Mouse (Mus musculus) midbrain, embryonic 16.5 days (tissue): ENCODE measurements around the gene Sfr1. TPM values are rescaled to one million over a fixed set of nuclear protein-coding genes. Genes with fewer than 3 reads are reported as not detected.

Experiments
- ATAC-seq: fragments of 200-750 bp; cut with Nextera tagmentation; 2 replicates; pipeline ENCODE4 v1.8.0; 2017; ENCODE audit warnings: moderate TSS enrichment
- H3K27ac ChIP-seq: fragments of 300-500 bp; sonication (generic); 2 replicates; pipeline ENCODE4 v1.5.1; 2014; ENCODE audit warnings: mild to moderate bottlenecking, low read length, mixed read lengths
- H3K27me3 ChIP-seq: fragments of 300-500 bp; sonication (generic); 2 replicates; pipeline ENCODE4 v1.6.1; 2014; ENCODE audit warnings: low read depth, low read length, mixed read lengths; ENCODE audit not compliant: control insufficient read depth, insufficient read depth
- H3K36me3 ChIP-seq: fragments of 300-500 bp; sonication (generic); 2 replicates; pipeline ENCODE4 v1.6.1; 2014; ENCODE audit warnings: mild to moderate bottlenecking, low read length, moderate library complexity, mixed read lengths; ENCODE audit not compliant: control insufficient read depth, insufficient read depth
- H3K4me1 ChIP-seq: fragments of 300-500 bp; sonication (generic); 2 replicates; pipeline ENCODE4 v1.6.1; 2014; ENCODE audit warnings: mild to moderate bottlenecking, low read length, mixed read lengths; ENCODE audit not compliant: control insufficient read depth, insufficient read depth
- H3K4me2 ChIP-seq: fragments of 300-500 bp; sonication (generic); 2 replicates; pipeline ENCODE4 v1.6.1; 2014; ENCODE audit warnings: mild to moderate bottlenecking, low read length, mixed read lengths
- H3K4me3 ChIP-seq: fragments of 300-500 bp; sonication (generic); 2 replicates; pipeline ENCODE4 v1.5.1; 2014; ENCODE audit warnings: low read depth, mild to moderate bottlenecking, low read length, moderate library complexity, mixed read lengths
- H3K9ac ChIP-seq: fragments of 300-500 bp; sonication (generic); 2 replicates; pipeline ENCODE4 v1.6.1; 2014; ENCODE audit warnings: low read depth, low read length, mixed read lengths
- H3K9me3 ChIP-seq: fragments of 300-500 bp; sonication (generic); replicated peaks from 2 replicates; pipeline ENCODE4 v1.6.1; 2014; ENCODE audit warnings: mild to moderate bottlenecking, low read length, mixed read lengths; ENCODE audit not compliant: control insufficient read depth, poor library complexity, severe bottlenecking
- WGBS: fragments of 180-500 bp; shearing (Covaris S2); extraction: QIAGEN DNeasy Blood & Tissue Kit; methylation state at CpG from one replicate; pipeline ENCODE4 v1.1.7; 2014; 5-methylcytosine and 5-hydroxymethylcytosine counted together
- microRNA-seq: library from miRNA; unstranded; fragments of <30 nt; microRNA quantifications from one replicate; pipeline ENCODE4, GENCODE M21; 2017
- polyA plus RNA-seq: library from polyadenylated mRNA; unstranded; fragments of >200 nt; fragmentation: Nextera tagmentation; extraction: Ambion mirVana; gene quantifications from 2 replicates; pipeline ENCODE4 v1.2.1, GENCODE M21; 2015

Gene Sfr1
- polyA plus RNA-seq, 1 experiment from 2014 or later: 156 TPM

- no peak overlapping the region for H3K4me2 ChIP-seq
- no peak overlapping the region for H3K4me3 ChIP-seq
- WGBS: 82% methylated on average over 7 of the region's 7 CpGs
- no peak overlapping the region for H3K27ac ChIP-seq
- no peaks in the 10 kb centered on the region for H3K4me1 ChIP-seq
- no peaks in the 10 kb centered on the region for H3K9me3 ChIP-seq
- ATAC-seq: no peak
- no peaks in the 10 kb centered on the region for H3K36me3 ChIP-seq
- no peak overlapping the region for H3K9ac ChIP-seq
- H3K27me3 ChIP-seq: no peaks in the 10 kb centered on the region
Measured at GRCm38 (mm10) chr19:47780145-47780544, 48.7 kb downstream of the Sfr1 start.

GRCm38 (mm10) chr19:47780972-47781371 lies 49.5 kb downstream of the Sfr1 start:
- ATAC-seq: no peak
- Histone ChIP-seq H3K9me3 (no peaks in the 10 kb centered on the region), H3K4me2 (no peak overlapping the region), H3K27me3 (no peaks in the 10 kb centered on the region), H3K4me3 (no peak overlapping the region), H3K9ac (no peak overlapping the region), H3K27ac (no peak overlapping the region), H3K36me3 (no peaks in the 10 kb centered on the region), H3K4me1 (no peaks in the 10 kb centered on the region)
- WGBS: 76% methylated on average over 11 of the region's 11 CpGs

GRCm38 (mm10) chr19:47783898-47784297 lies 52.4 kb downstream of the Sfr1 start:
- H3K27me3 ChIP-seq: no peaks in the 10 kb centered on the region
- H3K4me1 ChIP-seq: no peaks in the 10 kb centered on the region
- H3K9me3 ChIP-seq: no peaks in the 10 kb centered on the region
- no peak overlapping the region for H3K4me2 ChIP-seq
- no peak overlapping the region for H3K9ac ChIP-seq
- 96% methylated on average over 6 of the region's 6 CpGs for WGBS
- no peak for ATAC-seq
- no peak overlapping the region for H3K27ac ChIP-seq
- H3K36me3 ChIP-seq: no peaks in the 10 kb centered on the region
- no peak overlapping the region for H3K4me3 ChIP-seq

Small RNAs within 50 kb of the gene (microRNA-seq; reads per million reads assigned to microRNA genes)
- not detected for gene Mir8090

Other genes with a start within 250 kb of the Sfr1 start
- gene Stn1, start 194.2 kb upstream of the Sfr1 start, polyA plus RNA-seq: 23.4 and 24.0 TPM in 2 replicates
- 4.7 and 5.8 TPM in 2 replicates for gene Slk, start 152.0 kb upstream of the Sfr1 start, polyA plus RNA-seq
- gene Col17a1, start 39.6 kb upstream of the Sfr1 start, polyA plus RNA-seq: 0.18 and 0.40 TPM in 2 replicates
- gene Gsto1, start 123.3 kb downstream of the Sfr1 start, polyA plus RNA-seq: 150 and 155 TPM in 2 replicates
- 1.0 and 1.1 TPM in 2 replicates for gene Gsto2, start 133.9 kb downstream of the Sfr1 start, polyA plus RNA-seq
- 1.7 and 1.9 TPM in 2 replicates for gene Cfap43, start 187.6 kb downstream of the Sfr1 start, polyA plus RNA-seq
- gene Itprip, start 187.6 kb downstream of the Sfr1 start, polyA plus RNA-seq: 3.5 and 4.3 TPM in 2 replicates
- 0.57 and 0.90 TPM in 2 replicates for gene Cfap58, start 206.0 kb downstream of the Sfr1 start, polyA plus RNA-seq